Mouse (Mus musculus): Measurements from ENCODE around the gene Pcyox1. TPM values are rescaled to one million over a fixed set of nuclear protein-coding genes. Genes with fewer than 3 reads are reported as not detected.
A peak's percentile ranks its signal among the peaks of the same experiment; 100 is the strongest.
"Not testable (repeated sequence)": the region's sequence is repeated elsewhere in the genome, so short reads cannot be mapped to it uniquely, and the experiment has no call there.

The Pcyox1 gene
- polyA plus RNA-seq, 1 experiment, result 102 TPM

DNA sequence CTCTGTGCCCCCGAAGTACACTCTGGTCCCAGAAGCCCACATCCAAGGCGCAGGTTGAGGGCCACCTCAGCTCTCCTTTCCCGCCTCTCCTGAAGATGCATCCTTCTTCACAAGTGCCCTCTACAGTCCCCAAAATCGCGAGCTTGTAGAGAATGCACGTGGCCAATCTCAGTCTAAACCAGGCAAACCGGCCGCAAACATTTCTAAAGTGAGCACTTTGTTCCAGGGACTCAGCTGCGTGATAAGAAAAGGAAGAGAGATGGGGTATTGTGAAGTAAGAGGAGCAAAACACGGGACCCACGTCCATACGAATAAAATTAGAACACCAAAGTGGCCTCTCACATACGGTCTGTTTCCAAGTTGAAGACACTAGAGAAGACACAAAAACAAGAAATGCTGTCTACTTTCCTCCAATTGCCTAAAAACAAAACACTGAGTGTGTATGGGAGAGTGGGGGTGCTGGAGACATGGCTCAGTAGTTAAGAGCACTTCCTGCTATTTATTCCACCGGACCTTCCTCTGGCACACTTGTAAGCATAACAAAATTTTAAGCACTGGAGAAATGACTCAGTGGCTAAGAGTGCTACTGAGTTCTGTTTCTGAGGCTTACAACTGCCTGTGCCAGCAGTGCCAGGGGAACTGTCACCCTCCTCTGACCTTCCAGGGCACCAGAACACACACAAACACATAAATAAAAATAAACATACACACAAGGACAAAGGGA lies 465 bp upstream of the Pcyox1 start:
- DNase-seq (ENCODE audit: low spot score), result no peak

DNA sequence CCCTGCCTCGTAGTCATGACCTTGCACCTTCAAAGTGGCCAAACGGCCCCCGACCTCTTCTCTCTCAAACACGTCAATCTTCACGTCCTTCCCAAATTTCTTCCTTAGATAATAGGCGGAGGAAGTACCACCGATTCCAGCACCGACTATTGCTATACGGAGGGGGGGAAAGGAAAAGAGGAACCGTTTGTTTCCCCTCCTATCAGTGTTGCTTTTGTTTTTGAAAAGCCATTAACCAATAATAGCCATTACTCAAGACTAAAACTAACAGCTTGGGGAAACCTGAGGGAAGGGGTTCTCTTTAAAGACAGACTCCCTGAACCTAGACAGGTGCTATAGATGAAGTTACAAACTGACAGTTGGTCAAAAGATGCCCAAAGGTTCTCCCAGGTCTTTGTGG lies 985 bp downstream of the Pcyox1 start:
- no peak for DNase-seq (ENCODE audit: low spot score)

DNA sequence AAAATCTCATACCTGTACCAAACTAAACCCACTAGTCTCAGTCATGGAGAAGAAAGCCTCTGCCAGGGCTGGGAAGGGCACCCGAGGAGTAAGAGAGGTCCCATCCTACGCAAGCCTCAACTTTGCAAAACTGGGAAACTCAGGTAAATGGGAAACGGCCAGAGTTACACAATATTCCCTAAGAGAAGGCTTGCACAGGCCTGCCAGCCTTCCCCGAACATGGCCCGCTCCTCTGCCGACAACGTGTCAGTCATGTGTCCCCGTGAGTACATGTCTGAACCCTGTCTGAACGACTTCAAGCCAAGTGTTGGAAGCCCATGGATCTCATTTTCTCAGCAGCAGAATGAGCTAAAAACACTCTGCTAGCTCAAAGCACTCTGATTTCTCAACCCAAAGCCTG lies 1.9 kb downstream of the Pcyox1 start:
- no peak for DNase-seq (ENCODE audit: low spot score)

DNA sequence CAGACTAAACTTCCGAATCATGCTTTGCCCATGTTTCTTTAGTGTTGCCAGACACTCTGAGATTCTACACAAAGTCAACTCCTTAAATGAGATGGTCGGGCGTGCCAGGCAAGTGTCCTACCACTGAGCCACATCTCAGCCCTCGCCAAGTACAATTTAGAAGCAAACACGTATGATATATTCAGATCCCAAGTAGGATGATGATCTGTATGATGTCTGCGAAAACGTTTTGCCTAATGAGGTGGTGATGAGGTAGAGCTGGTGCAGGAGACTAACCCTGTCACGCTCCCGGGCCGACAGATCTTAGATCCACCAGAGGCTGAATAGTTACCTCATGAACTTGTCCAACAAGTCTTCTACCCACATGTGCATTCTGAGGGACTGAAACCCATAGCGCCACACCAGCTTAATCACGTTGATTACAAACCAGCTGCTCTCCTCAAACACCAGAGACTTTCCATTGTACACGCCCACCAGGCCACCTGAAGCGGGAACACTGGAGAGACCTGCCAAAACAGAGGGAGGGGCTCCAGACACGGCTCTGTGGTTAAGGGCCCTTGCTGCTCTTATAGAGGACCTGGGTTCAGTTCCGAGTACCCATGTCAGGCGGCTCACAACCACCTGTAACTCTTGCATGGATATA lies 2.8 kb downstream of the Pcyox1 start:
- no peak for DNase-seq (ENCODE audit: low spot score)

DNA sequence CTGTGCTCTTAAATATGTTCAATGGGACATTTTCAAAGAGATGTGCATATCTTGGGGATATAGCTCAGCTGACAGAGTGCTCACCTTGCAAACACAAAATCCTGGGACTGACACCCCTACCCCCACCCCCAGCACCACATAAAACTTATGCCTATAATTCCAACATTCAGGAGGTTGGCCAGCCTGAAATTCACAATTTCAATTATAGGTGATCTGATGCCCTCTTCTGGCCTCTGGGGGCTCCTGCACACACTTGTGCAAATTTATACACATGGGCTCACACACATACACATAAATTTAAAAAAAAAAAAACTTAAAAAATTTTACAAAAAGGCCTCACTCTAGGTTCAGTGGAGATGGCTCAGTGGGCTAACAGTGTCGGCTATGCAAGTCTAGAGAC lies 3.8 kb downstream of the Pcyox1 start:
- DNase-seq (ENCODE audit: low spot score), result no peak

DNA sequence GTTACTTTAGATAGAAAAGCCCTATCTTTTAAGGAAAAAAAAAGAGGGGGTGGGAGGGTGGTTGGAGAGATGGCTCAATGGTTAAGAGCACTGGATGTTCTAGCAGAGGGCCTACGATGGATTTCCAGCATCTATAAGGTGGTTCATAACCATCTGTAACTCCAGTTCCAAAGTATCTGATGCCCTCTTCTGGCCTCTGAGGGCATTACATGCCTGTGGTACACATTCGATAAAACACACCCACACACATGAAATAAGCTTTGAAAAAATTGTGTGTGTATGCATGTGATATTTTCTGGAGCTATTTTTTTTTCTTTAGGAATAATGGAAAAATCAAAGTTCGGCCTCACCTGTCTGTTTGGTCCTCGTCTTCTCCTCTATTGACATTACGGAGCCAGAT lies 5.6 kb downstream of the Pcyox1 start:
- no peak for DNase-seq (ENCODE audit: low spot score)

DNA sequence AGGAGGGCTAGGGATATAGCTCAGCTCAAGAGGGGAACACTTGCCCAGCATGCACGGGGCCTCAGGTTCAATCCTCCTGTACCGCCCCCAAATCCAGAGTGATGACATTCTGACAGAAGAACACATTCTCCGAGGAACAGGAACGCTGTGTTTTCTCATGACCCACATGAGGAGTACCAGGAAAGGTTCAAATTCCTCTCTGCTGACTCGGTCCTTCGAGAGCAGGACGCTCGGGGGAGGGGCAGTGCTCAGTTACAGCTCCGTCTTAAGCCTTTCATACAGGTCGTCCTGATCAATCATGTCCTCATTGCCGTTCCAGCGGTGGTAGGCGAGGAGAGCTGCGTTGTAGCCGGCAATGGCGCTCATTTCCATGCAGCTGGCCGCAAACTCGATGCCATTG lies 8.5 kb downstream of the Pcyox1 start:
- DNase-seq (ENCODE audit: low spot score), result no peak

DNA sequence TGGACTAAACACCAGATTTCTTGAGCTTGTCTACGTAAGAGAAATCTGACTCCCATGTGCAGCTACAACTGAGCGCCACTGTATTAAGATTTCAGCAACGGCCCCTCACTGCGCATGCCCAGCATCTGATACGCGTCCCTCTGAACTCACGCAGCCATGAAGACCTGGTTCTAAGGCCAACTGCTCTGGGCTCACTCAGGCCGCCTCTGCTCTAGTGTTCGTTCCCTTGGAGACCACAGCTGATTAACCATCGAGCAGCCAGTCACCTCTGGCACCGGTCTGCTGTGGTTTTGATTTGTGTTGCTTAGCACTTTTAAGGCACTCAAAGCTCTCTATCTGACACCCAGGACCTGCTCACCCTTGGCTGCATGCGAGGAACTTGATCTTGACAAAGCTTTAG lies 9.6 kb downstream of the Pcyox1 start:
- DNase-seq (ENCODE audit: low spot score), result no peak

DNA sequence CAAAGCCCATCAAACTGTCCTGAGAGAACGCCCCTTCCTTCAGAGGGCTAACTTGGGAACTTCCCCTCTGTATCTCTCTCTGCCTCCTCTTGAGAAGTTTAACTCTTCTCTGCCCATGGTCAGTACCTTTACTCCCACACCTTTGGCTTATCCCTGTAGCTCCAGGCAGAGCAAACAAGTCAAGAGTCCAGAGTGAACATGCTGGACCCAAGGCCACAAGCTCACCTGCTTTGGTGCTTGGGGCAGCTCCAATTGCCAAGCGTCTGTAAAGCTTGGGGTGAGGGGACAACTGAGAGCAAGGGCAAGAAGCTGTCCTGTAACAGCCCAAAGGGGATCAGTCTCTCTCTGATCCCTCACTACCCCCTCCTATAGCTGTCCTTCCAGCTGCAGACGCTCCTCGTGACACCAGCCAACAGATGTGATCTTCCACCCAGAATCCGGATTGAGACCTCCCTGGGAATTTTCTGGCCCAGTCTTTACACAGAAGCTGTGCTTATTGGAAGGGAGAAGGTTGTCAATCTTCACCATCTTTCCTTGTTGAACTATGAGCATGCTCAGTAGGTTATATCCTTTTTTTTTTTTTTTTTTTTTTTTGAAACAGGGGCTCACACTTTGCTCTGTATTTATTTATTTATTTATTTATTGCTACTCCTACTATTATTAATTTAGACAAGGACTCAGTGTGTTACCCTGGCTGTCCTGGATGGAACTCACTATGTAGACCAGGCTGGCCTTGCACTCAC lies 11.4 kb downstream of the Pcyox1 start:
- DNase-seq (ENCODE audit: low spot score), result no peak

DNA sequence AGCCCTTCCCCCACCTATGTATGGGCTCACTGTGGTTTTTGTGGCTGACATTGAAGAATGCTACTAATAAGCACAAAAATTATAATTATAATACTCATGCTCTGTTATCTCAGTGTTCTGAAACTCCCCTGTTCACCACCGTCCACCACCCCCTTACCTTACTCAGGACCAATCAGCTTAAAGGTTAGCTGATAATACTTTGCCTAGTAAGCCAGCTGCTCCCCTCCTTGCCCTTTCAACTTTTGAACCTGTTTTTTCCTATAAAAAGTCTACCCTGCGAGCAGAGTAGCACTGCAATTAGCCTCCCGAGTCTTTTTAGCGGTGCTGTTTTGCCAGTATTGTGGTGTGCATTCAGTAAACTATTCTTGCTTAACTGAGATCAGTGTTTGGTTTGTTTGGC lies 12.3 kb downstream of the Pcyox1 start:
- no peak for DNase-seq (ENCODE audit: low spot score)

DNA sequence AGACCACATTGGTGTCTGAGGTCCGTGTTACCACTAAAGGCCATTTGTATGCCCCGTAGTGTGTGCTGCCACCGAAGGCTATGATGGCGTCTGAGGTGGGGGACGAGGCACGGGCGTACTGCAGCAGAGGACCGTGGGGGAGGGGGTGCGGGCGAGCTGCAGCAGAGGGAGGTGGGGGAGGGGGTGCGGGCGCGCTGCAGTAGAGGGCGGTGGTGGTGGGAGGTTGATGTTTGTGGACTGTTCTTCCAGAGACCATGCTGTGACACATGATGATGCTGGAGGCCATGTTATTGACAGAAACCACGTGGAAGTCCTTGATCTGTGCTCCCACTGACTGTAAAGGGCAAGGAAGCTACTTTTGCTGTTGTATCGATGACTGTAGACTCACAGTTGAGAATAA lies 13.6 kb downstream of the Pcyox1 start:
- DNase-seq (ENCODE audit: low spot score), result no peak

DNA sequence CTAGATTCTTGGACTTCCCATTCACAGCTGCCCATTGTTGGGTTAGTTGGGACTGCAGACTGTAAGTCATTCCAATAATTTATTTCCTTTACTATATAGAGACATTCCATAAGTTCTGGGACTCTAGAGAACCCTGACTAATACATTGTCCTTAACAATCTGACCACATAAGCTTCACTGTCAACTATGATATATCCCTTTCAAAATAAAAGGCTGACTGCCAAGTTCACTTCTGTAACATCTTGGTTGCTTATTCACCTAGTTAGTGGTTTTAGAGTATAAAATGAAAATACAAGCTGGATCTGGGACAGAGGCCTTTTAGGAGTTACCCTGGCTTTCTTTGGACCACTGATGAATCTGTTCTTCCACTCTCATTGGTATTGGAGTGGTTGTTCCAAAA lies 14.4 kb downstream of the Pcyox1 start:
- no peak for DNase-seq (ENCODE audit: low spot score)

DNA sequence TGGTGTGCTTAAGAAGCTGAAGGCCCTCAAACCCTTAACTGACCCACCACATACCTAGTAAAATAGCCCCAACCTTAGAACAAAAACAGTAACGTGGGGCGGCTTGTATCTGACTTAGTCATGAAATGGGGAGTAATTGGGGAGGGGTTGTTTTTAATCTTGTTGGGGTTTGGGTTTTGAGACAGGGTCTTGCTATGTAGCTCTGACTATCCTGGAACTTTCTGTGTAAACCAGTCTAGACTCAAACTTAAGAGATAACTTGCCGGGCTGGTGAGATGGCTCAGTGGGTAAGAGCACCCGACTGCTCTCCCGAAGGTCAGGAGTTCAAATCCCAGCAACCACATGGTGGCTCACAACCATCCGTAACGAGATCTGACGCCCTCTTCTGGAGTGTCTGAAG lies 16.8 kb downstream of the Pcyox1 start:
- DNase-seq (ENCODE audit: low spot score), result not testable (repeated sequence)

DNA sequence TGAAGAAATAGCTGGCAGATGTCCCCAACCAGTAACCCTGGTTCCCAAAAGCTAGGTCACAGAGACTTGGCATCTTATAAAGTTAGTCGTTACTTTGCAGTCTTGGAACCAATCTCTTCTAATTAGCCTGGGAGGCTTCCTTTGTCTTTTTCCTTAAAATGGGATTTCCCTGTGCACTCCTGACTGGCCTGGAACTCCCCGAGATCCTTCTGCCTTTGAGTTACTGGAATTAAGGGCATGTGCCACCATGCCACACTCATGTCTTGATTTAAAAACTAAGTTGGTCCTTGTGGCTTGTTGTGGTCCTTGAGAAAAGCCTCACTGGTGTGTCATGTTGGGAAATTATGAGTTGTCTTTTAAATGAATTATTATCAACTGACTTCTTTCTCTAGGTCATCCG lies 18.6 kb downstream of the Pcyox1 start:
- DNase-seq (ENCODE audit: low spot score), result no peak

DNA sequence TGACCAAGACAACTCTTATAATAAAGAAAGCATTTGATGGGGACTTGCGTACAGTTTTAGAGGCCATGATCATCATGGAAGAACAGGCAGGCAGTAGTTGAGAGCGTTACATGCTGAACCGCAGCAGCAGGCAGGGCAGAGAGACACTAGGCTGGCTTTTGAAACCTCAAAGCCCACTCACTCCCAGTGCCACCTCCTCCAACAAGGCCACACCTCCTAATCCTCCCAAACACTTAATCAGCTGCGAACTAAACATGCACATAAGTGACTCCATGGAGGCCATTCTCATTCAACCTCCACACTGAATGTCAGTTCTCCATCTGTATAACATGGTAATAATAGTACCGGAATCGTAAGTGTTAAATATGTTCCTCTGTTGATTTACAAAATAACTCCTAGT lies 23.4 kb downstream of the Pcyox1 start:
- DNase-seq (ENCODE audit: low spot score), result no peak

DNA sequence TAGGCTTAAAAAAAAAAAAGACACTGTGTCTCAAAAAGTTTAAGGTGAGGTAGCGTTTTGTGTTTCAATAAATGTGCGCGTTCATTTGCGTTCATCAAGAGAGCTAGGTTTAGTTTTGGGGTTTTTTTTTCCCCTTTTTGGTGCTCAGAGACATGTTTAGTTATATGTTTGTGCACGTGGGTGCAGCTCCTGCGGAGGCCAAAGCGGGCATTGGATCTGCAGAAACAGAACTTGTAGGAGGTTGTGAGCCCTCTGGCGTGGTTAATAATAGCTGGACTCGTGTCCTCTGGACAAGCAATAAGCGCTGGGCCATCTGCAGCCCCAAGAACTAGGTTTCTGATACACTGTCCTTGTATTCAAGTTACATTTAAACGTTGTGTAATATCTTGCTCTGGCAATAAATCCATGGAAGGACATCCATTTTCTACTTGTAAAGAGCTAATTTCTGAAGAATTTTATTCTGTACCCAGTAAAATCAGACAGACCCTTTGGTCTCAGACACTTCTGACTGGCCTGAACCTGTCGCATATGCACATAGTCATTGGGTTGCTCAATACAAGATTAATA lies 24.9 kb downstream of the Pcyox1 start:
- DNase-seq (ENCODE audit: low spot score), result no peak

DNA sequence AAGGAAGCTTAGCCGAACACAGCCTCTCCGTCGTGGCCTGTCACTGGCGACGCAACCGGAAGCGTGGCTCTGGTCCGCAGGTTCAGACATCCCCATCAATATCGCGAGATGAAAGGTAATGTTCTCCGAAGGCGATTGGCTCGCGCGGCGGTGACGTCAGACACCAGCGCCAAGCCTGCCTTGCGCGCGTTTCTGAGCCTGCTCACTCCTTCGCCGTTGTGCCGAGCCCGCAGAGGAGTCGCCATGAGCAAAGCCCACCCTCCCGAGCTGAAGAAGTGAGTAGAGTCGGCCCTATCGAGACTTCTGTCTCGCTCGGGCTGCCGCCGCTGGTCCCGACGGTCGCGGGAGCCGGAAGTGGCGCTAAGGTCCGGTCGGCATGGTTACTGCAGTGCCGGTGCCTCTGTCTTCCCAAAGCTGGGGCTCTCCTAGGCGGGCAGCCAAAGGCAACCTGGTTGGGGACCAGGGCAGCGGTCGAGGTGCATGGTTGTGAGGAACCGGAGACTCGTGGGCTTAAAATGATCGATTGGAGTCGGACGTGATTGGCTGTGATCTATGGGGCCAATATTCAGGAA lies 25.5 kb downstream of the Pcyox1 start:
- DNase-seq (ENCODE audit: low spot score), result peak; percentile 93

DNA sequence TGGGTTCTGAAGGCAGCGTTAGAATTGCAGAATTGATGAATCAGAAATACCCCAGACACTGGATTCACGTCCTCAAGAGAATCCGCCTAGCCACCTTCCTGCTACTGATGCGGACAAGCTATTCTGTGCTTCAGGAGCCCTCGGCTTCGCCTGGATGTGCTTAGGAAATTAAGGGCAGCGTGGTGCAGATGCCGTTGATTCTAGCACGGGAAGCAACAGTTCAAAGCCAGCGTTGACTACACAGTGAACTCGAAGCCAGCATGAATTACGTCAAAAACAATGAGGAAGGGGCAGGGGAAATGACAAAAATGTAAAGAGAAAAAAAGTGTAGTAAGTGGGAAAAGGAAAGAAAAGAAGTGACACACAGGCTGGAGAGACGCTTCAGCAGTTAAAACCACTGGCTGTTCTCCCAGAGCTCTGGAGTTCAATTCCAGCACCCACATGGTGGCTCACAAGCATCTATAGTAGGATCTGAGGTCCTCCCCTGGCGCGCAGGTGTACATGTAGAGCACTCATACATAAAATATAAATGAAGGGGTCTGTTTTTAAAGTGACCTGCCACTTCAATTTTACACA lies 26.1 kb downstream of the Pcyox1 start, which contains the start of gene Snrpg:
Gene Snrpg (plus strand): TSS at position 541 of the 576 bp plus-strand sequence.
- no peak for DNase-seq (ENCODE audit: low spot score)

DNA sequence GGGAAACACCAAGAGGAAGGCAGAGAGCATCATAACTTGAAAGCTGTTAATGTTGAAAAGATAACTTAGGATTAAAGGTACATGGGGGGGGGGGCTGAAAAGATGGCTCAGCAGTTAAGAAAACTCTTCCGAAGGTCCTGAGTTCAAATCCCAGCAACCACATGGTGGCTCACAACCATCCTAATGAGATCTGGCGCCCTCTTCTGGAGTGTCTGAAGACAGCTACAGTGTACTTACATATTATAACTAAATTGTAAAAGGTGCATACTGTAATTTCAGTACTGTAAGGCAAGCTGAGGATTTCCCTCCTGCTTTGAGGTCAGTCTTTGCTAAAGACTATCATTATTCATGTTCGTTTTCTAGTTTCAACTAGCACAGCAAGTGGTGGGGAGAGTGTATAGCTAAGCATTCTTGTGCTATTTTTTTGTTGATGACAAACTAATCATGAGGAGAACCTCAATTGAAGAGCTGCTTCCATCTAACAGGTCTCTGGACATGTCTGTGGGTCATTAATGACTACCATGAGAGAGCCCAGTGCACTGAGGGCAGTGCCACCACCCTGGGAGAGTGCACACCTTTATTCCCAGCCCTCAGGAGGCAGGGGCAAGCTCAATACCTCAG lies 26.8 kb downstream of the Pcyox1 start:
- DNase-seq (ENCODE audit: low spot score), result no peak

DNA sequence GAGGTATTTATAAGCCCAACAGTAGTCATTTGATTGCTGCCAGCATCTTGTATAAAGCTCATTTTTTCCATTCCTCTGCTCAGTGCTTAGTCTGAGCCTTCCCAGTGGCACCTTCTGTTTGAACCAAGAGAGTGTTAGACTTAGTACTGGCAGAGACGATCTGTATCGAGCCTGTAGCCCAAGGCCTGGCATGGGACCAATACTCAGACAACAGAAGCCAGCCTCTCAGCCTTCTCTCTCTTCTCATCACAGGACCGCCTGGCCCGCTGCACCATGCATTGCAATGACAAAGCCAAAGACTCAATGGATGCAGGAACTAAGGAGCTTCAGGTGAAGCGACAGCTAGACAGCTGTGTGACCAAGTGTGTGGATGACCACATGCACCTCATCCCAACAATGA lies 28.5 kb downstream of the Pcyox1 start:
- no peak for DNase-seq (ENCODE audit: low spot score)

DNA sequence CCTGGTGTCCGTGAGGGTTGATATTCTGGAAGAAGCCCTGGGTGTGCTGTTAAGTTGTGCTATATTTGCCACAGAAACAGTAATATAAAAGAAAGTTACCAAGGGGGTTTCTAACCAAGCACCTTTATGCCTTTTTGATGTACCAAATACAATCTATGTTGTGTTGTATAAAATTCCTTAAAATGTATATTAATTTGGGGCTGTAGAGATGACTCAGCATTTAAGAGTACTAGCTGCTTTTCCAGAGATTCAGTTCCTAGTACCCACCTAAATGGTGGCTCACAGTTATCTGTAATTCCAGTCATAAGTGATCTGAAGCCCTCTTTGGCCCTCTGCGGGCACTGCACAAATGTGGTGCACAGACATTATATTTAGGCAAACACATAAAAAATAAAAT lies 30.1 kb downstream of the Pcyox1 start:
- DNase-seq (ENCODE audit: low spot score), result no peak
